Comparison of ENCODE assay signal across 26 mouse cellular contexts in the genomic region with DNA sequence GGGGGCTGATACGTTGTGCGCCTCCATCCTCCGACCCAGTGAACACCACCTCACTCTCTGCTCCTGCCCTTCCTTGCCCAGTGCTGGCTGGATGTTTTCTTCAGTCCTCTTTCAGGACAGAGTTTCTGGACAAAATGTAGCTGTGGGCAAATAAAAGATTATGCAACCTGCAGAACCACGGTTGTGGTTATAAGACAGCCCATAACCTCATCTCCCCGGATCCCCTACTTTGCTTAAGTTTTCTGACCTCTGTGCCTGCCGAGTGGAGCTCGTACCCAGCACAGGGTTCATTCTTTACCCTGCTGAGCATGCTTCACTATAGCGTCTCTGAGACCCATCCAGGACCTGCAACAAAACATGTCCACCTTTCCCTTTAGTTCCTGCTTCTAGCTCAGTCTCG. TPM values are rescaled to one million over a fixed set of nuclear protein-coding genes. Genes with fewer than 3 reads are reported as not detected.
DNase-seq lines count a peak whose midpoint lies in the region; ATAC-seq and TF ChIP-seq lines count a peak whose summit lies in the region.
"Had no signal": no experiment of that assay in that cellular context is flagged by ENCODE, and none has a peak within 500 bp of the region (broad histone marks: within the 10 kb centered on the region; RNA-seq: fewer than 3 reads in every experiment).

No protein-coding gene starts in this region.

- no peaks in the 10 kb centered on the region for H3K9me3 ChIP-seq in liver, embryonic 13.5 days (replicated peaks)
- no peaks in the 10 kb centered on the region for H3K9me3 ChIP-seq in limb, embryonic 10.5 days (replicated peaks)
- no peaks in the 10 kb centered on the region for H3K9me3 ChIP-seq in liver, postnatal 0 days (ENCODE audit: low read length)
- H3K9me3 ChIP-seq in heart, embryonic 12.5 days (replicated peaks), result no peaks in the 10 kb centered on the region
- H3K9me3 ChIP-seq: embryonic facial prominence, embryonic 13.5 days; embryonic facial prominence, embryonic 15.5 days; forebrain, embryonic 10.5 days; forebrain, embryonic 12.5 days had no signal

- H3K4me2 ChIP-seq in liver, embryonic 13.5 days, result no peak overlapping the region
- H3K4me2 ChIP-seq in liver, postnatal 0 days (ENCODE audit: low read depth, low read length), result peak overlapping the region; percentile 65
- H3K4me2 ChIP-seq in heart, embryonic 12.5 days, result no peak overlapping the region
- H3K4me2 ChIP-seq: embryonic facial prominence, embryonic 13.5 days; embryonic facial prominence, embryonic 15.5 days; forebrain, embryonic 12.5 days had no signal

- no peak for DNase-seq in liver, embryonic 13.5 days
- DNase-seq in liver, result no peak
- peak; percentile 25 for DNase-seq in limb, embryonic 10.5 days (ENCODE audit: low spot score)
- no peak for DNase-seq in liver, postnatal 0 days
- no peak for DNase-seq in kidney, postnatal 36 days
- DNase-seq in neural tube, embryonic 10.5 days (ENCODE audit: extremely low spot score, low spot score), result no peak
- DNase-seq: adrenal gland, adult 2 months; adrenal gland, postnatal 10 days; adrenal gland, postnatal 25 days; cerebellum, adult 11 months; cerebellum, adult 18-20 months; cerebellum, adult 8-10 months; cerebellum, adult 9-11 months; cerebellum, postnatal 14 days; cerebellum, postnatal 36 days; embryo, embryonic 11 days had no signal

- H3K4me3 ChIP-seq in liver, embryonic 13.5 days (replicated peaks), result no peak overlapping the region
- no peak overlapping the region for H3K4me3 ChIP-seq in limb, embryonic 10.5 days
- peak overlapping the region; percentile 51 for H3K4me3 ChIP-seq in liver, postnatal 0 days (ENCODE audit: low read depth, low read length)
- H3K4me3 ChIP-seq in heart, embryonic 12.5 days, result no peak overlapping the region
- H3K4me3 ChIP-seq: embryonic facial prominence, embryonic 13.5 days; embryonic facial prominence, embryonic 15.5 days; erythroblast, embryonic 14.5 days; forebrain, embryonic 10.5 days; forebrain, embryonic 12.5 days had no signal

- no peaks in the 10 kb centered on the region; the same call in 1 of the 2 replicates for H3K4me1 ChIP-seq in liver, embryonic 13.5 days (replicated peaks)
- 0 out of 2 replicates have a peak, but pooled peaks cover 5% of the 10 kb centered on the region for H3K4me1 ChIP-seq in limb, embryonic 10.5 days
- H3K4me1 ChIP-seq in liver, postnatal 0 days (ENCODE audit: insufficient read depth), result peaks cover 4% of the 10 kb centered on the region; the same call in 1 of the 2 replicates
- no peaks in the 10 kb centered on the region for H3K4me1 ChIP-seq in heart, embryonic 12.5 days (replicated peaks)
- H3K4me1 ChIP-seq: embryonic facial prominence, embryonic 13.5 days; embryonic facial prominence, embryonic 15.5 days; forebrain, embryonic 12.5 days had no signal

- no peak overlapping the region for H3K27ac ChIP-seq in liver, embryonic 13.5 days
- no peak overlapping the region for H3K27ac ChIP-seq in limb, embryonic 10.5 days
- peak overlapping the region; percentile 82 for H3K27ac ChIP-seq in liver, postnatal 0 days (ENCODE audit: low read depth)
- no peak overlapping the region for H3K27ac ChIP-seq in heart, embryonic 12.5 days (ENCODE audit: poor library complexity, severe bottlenecking)
- H3K27ac ChIP-seq: embryonic facial prominence, embryonic 13.5 days; embryonic facial prominence, embryonic 15.5 days; forebrain, embryonic 10.5 days; forebrain, embryonic 12.5 days had no signal

- peak; percentile 49; the same call in 1 of the 2 replicates for TF ChIP-seq EP300 in liver, postnatal 0 days (IDR thresholded peaks at IDR 0.05; ENCODE audit: low read depth)

- TF ChIP-seq CTCF in liver, postnatal 0 days (IDR thresholded peaks at IDR 0.05; ENCODE audit: low read depth), result no peak

- no peaks in the 10 kb centered on the region for H3K36me3 ChIP-seq in liver, embryonic 13.5 days
- no peaks in the 10 kb centered on the region for H3K36me3 ChIP-seq in limb, embryonic 10.5 days
- H3K36me3 ChIP-seq in liver, postnatal 0 days (replicated peaks; ENCODE audit: insufficient read depth, low read length), result no peaks in the 10 kb centered on the region
- no peaks in the 10 kb centered on the region for H3K36me3 ChIP-seq in heart, embryonic 12.5 days
- H3K36me3 ChIP-seq: embryonic facial prominence, embryonic 13.5 days; embryonic facial prominence, embryonic 15.5 days; forebrain, embryonic 10.5 days; forebrain, embryonic 12.5 days had no signal

- H3K9ac ChIP-seq in liver, embryonic 13.5 days, result no peak overlapping the region
- peak overlapping the region; percentile 62 for H3K9ac ChIP-seq in liver, postnatal 0 days (replicated peaks)
- H3K9ac ChIP-seq in heart, embryonic 12.5 days, result no peak overlapping the region
- H3K9ac ChIP-seq: embryonic facial prominence, embryonic 13.5 days; embryonic facial prominence, embryonic 15.5 days; forebrain, embryonic 12.5 days had no signal

- ATAC-seq in liver, embryonic 13.5 days (ENCODE audit: low read depth), result 0 out of 2 replicates have a peak, but pooled peaks have one; percentile 32
- peak; percentile 44 for ATAC-seq in granulocyte monocyte progenitor cell, adult 5-6 weeks (replicated peaks; ENCODE audit: poor library complexity, severe bottlenecking)
- peak; percentile 76 for ATAC-seq in liver, postnatal 0 days
- ATAC-seq in heart, embryonic 12.5 days (ENCODE audit: insufficient number of reproducible peaks, low FRiP score), result no peak
- ATAC-seq: forebrain, embryonic 14.5 days had no signal

- peaks cover 3% of the 10 kb centered on the region; the same call in 1 of the 2 replicates for H3K27me3 ChIP-seq in liver, embryonic 13.5 days
- no peaks in the 10 kb centered on the region for H3K27me3 ChIP-seq in limb, embryonic 10.5 days (ENCODE audit: low read depth, poor library complexity, severe bottlenecking)
- no peaks in the 10 kb centered on the region for H3K27me3 ChIP-seq in liver, postnatal 0 days (ENCODE audit: insufficient read depth, low read length)
- no peaks in the 10 kb centered on the region for H3K27me3 ChIP-seq in heart, embryonic 12.5 days (replicated peaks)
- H3K27me3 ChIP-seq: embryonic facial prominence, embryonic 13.5 days; embryonic facial prominence, embryonic 15.5 days; forebrain, embryonic 12.5 days had no signal

- 62% methylated on average over 9 of the region's 9 CpGs for WGBS in liver, embryonic 13.5 days (ENCODE audit: insufficient replicate concordance)
- 89% methylated on average over 9 of the region's 9 CpGs for WGBS in limb, embryonic 10.5 days
- whole genome bisulfite sequencing in liver, postnatal 0 days (ENCODE audit: insufficient replicate concordance), result 55% methylated on average over 9 of the region's 9 CpGs
- 83% methylated on average over 9 of the region's 9 CpGs for WGBS in heart, embryonic 12.5 days

RNA-seq across cellular contexts. Expression of a gene that starts 0.6 kb away (rescaled TPM):
- 0.74 and 0.95 TPM in 2 replicates for polyA plus RNA-seq in liver, embryonic 13.5 days (2015; fragmentation: Nextera tagmentation; extraction: Ambion mirVana)
- not detected in 2 replicates for total RNA-seq in granulocyte monocyte progenitor cell, adult 5-6 weeks (2014; fragmentation: Nextera tagmentation)
- total RNA-seq in granulocyte monocyte progenitor cell, adult 5-6 weeks (2017), result not detected in 2 replicates
- polyA plus RNA-seq in limb, embryonic 10.5 days (2016; fragmentation: Nextera tagmentation; extraction: Ambion mirVana), result 0.40 and 0.68 TPM in 2 replicates
- polyA plus RNA-seq in liver, postnatal 0 days (2015; fragmentation: Nextera tagmentation; extraction: Ambion mirVana), result 500 and 502 TPM in 2 replicates
- polyA plus RNA-seq in heart, embryonic 12.5 days (2016; fragmentation: Nextera tagmentation; extraction: Ambion mirVana), result 0.53 and 0.64 TPM in 2 replicates
- total RNA-seq: adrenal gland, postnatal 25 days had no signal
- polyA plus RNA-seq: brain, embryonic 14.5 days; C2C12; erythroblast, embryonic 14.5 days had no signal

RNA-seq across cellular contexts. Expression of a gene that starts 22.6 kb away (rescaled TPM):
- polyA plus RNA-seq in liver, embryonic 13.5 days (2015; fragmentation: Nextera tagmentation; extraction: Ambion mirVana), result 313 and 375 TPM in 2 replicates
- 313 and 360 TPM in 2 replicates for total RNA-seq in granulocyte monocyte progenitor cell, adult 5-6 weeks (2014; fragmentation: Nextera tagmentation)
- total RNA-seq in granulocyte monocyte progenitor cell, adult 5-6 weeks (2017), result 731 and 831 TPM in 2 replicates
- polyA plus RNA-seq in limb, embryonic 10.5 days (2016; fragmentation: Nextera tagmentation; extraction: Ambion mirVana), result 411 and 501 TPM in 2 replicates
- polyA plus RNA-seq in liver, postnatal 0 days (2015; fragmentation: Nextera tagmentation; extraction: Ambion mirVana), result 249 and 270 TPM in 2 replicates
- 439 and 445 TPM in 2 replicates for polyA plus RNA-seq in heart, embryonic 12.5 days (2016; fragmentation: Nextera tagmentation; extraction: Ambion mirVana)

RNA-seq across cellular contexts. Expression of a gene that starts 58.7 kb away (rescaled TPM):
- polyA plus RNA-seq in liver, embryonic 13.5 days (2015; fragmentation: Nextera tagmentation; extraction: Ambion mirVana), result 6.0 and 7.4 TPM in 2 replicates
- total RNA-seq in granulocyte monocyte progenitor cell, adult 5-6 weeks (2014; fragmentation: Nextera tagmentation), result 0.64 TPM in 1 of 2 replicates, not detected in the other
- total RNA-seq in granulocyte monocyte progenitor cell, adult 5-6 weeks (2017), result 0.31 and 1.2 TPM in 2 replicates
- 24.2 and 29.6 TPM in 2 replicates for polyA plus RNA-seq in limb, embryonic 10.5 days (2016; fragmentation: Nextera tagmentation; extraction: Ambion mirVana)
- 12.3 and 15.5 TPM in 2 replicates for polyA plus RNA-seq in liver, postnatal 0 days (2015; fragmentation: Nextera tagmentation; extraction: Ambion mirVana)
- polyA plus RNA-seq in heart, embryonic 12.5 days (2016; fragmentation: Nextera tagmentation; extraction: Ambion mirVana), result 5.8 and 6.9 TPM in 2 replicates

Comparison
In these comparisons a context has a peak if more than half of its experiments do, and no peak if none do; other contexts are left out.
1. RNA of a gene that starts 0.6 kb away (polyA plus RNA-seq): 500 to 502 TPM in liver, postnatal 0 days; 0.74 to 0.95 TPM in liver, embryonic 13.5 days, 0.40 to 0.68 TPM in limb, embryonic 10.5 days and 0.53 to 0.64 TPM in heart, embryonic 12.5 days; every median in the first group is over 100 times any median in the second.